Mouse (Mus musculus) E14TG2a.4 (cell line): ENCODE measurements around the gene Ankfn1.

Experiments
- CTCF ChIP-seq: conservative IDR thresholded peaks from 2 replicates; pipeline ENCODE4 v1.5.1; 2014; ENCODE audit warnings: low read length
- POU5F1 ChIP-seq: IDR thresholded peaks from 2 replicates; pipeline ENCODE4 v1.6.1; 2014; ENCODE audit warnings: low read length, borderline replicate concordance

DNA sequence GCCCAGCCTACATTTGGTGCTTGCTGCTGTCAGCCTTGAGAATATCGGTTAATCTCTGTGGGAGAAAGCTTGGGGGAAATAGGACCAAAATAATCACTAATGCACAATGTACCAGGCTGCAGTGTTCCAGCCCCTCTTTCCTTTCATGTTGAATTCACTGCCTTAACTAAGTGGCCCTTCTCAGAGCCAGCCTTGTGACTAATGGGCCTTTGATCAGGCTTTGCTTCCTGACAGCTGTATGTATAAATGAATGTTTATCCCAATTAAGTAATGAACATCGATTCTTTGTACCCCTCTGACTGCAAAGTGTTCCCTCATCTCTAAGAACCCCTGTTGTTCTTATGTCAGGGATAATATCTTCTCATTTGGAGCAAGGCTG lies 11.7 kb downstream of the Ankfn1 start:
- TF ChIP-seq CTCF (no peak), POU5F1 (no peak)
